Mouse (Mus musculus): Measurements from ENCODE around the gene Hivep2. TPM values are rescaled to one million over a fixed set of nuclear protein-coding genes. Genes with fewer than 3 reads are reported as not detected.

Hivep2 gene
- polyA plus RNA-seq, 1 experiment, result 26.4 TPM

DNA sequence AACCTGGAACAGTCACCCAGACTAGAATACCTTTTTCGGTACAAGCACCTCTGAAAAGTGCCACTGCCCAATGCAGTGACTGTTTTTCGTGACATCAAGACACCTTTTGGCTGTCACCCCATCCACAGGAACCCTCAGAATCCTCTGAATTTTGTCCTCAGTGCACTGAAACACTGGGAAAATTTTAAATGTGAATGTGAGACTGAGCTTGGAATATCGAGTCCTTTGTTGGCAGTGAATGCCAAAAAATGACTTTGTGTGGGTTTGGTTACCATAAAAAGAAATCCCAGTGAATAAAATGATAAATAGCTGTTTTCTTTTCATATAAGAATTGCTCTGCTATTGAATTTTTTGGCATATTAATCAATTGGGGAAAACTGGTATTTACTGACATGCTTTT is 154.6 kb downstream of the Hivep2 start:
- no peak for DNase-seq

DNA sequence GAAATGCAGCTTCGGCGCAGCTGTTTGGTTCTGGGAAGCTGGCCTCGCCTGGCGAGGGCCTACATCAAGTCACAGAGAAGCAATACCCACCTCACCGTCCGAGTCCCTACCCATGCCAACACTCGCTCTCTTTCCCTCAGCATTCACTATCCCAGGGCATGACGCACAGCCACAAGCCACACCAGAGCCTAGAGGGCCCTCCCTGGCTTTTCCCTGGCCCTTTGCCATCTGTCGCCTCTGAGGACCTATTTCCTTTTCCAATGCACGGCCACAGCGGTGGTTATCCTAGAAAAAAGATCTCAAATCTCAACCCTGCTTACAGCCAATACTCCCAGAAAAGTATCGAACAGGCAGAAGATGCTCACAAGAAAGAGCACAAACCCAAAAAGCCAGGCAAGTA is 162.0 kb downstream of the Hivep2 start:
- no peak for DNase-seq
- Histone ChIP-seq H3K4me1 (replicated peaks; ENCODE audit: control insufficient read depth, insufficient read depth, low read length) (no peaks in the 10 kb centered on the region), H3K27ac (ENCODE audit: control insufficient read depth, insufficient read depth, low read length) (no peak overlapping the region), H3K36me3 (ENCODE audit: control insufficient read depth, insufficient read depth, low read length) (peaks cover 46% of the 10 kb centered on the region), H3K27me3 (ENCODE audit: control insufficient read depth, insufficient read depth, low read length) (no peaks in the 10 kb centered on the region), H3K4me3 (ENCODE audit: control insufficient read depth, insufficient read depth, low read length) (no peak overlapping the region)
- WGBS, result 95% methylated on average over 12 of the region's 12 CpGs
- no peak for TF ChIP-seq CTCF (IDR thresholded peaks at IDR 0.05; ENCODE audit: borderline replicate concordance, control insufficient read depth, extremely low read depth, insufficient read depth, low read length, poor library complexity)
- TF ChIP-seq POLR2A (IDR thresholded peaks at IDR 0.05; ENCODE audit: control insufficient read depth, extremely low read depth, insufficient read depth, low read length, poor library complexity), result no peak

More for the DNA sequence above, 154.6 kb downstream of the Hivep2 start:
- Histone ChIP-seq H3K36me3 (ENCODE audit: control insufficient read depth, insufficient read depth, low read length) (no peaks in the 10 kb centered on the region), H3K27me3 (ENCODE audit: control insufficient read depth, insufficient read depth, low read length) (no peaks in the 10 kb centered on the region), H3K27ac (ENCODE audit: control insufficient read depth, insufficient read depth, low read length) (no peak overlapping the region), H3K4me1 (replicated peaks; ENCODE audit: control insufficient read depth, insufficient read depth, low read length) (no peaks in the 10 kb centered on the region; the same call in 1 of the 2 replicates), H3K4me3 (ENCODE audit: control insufficient read depth, insufficient read depth, low read length) (no peak overlapping the region)
- WGBS, result 95% methylated on average over 3 of the region's 3 CpGs
- TF ChIP-seq CTCF (IDR thresholded peaks at IDR 0.05; ENCODE audit: borderline replicate concordance, control insufficient read depth, extremely low read depth, insufficient read depth, low read length, poor library complexity) (no peak), POLR2A (IDR thresholded peaks at IDR 0.05; ENCODE audit: control insufficient read depth, extremely low read depth, insufficient read depth, low read length, poor library complexity) (no peak)

DNA sequence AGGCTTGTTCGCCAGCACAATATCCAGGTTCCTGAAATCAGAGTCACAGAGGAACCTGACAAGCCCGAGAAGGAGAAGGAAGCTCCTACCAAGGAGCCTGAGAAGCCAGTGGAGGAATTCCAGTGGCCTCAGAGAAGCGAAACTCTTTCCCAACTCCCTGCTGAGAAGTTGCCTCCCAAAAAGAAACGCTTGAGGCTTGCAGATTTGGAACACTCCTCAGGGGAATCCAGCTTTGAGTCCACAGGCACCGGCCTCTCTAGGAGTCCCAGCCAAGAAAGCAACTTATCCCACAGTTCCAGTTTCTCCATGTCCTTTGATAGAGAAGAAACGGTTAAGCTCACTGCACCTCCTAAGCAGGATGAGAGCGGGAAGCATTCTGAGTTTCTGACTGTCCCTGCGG is 164.4 kb downstream of the Hivep2 start:
- H3K27me3 ChIP-seq (ENCODE audit: control insufficient read depth, insufficient read depth, low read length), result no peaks in the 10 kb centered on the region
- no peak overlapping the region for H3K4me3 ChIP-seq (ENCODE audit: control insufficient read depth, insufficient read depth, low read length)
- H3K27ac ChIP-seq (ENCODE audit: control insufficient read depth, insufficient read depth, low read length), result peak overlapping the region; percentile 8; the same call in 1 of the 2 replicates
- TF ChIP-seq POLR2A (IDR thresholded peaks at IDR 0.05; ENCODE audit: control insufficient read depth, extremely low read depth, insufficient read depth, low read length, poor library complexity) (no peak), CTCF (IDR thresholded peaks at IDR 0.05; ENCODE audit: borderline replicate concordance, control insufficient read depth, extremely low read depth, insufficient read depth, low read length, poor library complexity) (no peak)
- H3K4me1 ChIP-seq (replicated peaks; ENCODE audit: control insufficient read depth, insufficient read depth, low read length), result no peaks in the 10 kb centered on the region
- H3K36me3 ChIP-seq (ENCODE audit: control insufficient read depth, insufficient read depth, low read length), result peaks cover 60% of the 10 kb centered on the region
- WGBS, result 93% methylated on average over 8 of the region's 8 CpGs
- no peak for DNase-seq

GRCm38 (mm10) chr10:14131307-14131706 is 165.4 kb downstream of the Hivep2 start:
- Histone ChIP-seq H3K27ac (ENCODE audit: control insufficient read depth, insufficient read depth, low read length) (no peak overlapping the region), H3K36me3 (ENCODE audit: control insufficient read depth, insufficient read depth, low read length) (peaks cover 65% of the 10 kb centered on the region), H3K27me3 (ENCODE audit: control insufficient read depth, insufficient read depth, low read length) (no peaks in the 10 kb centered on the region), H3K4me3 (ENCODE audit: control insufficient read depth, insufficient read depth, low read length) (no peak overlapping the region), H3K4me1 (replicated peaks; ENCODE audit: control insufficient read depth, insufficient read depth, low read length) (no peaks in the 10 kb centered on the region)
- no peak for DNase-seq
- TF ChIP-seq POLR2A (IDR thresholded peaks at IDR 0.05; ENCODE audit: control insufficient read depth, extremely low read depth, insufficient read depth, low read length, poor library complexity) (no peak), CTCF (IDR thresholded peaks at IDR 0.05; ENCODE audit: borderline replicate concordance, control insufficient read depth, extremely low read depth, insufficient read depth, low read length, poor library complexity) (no peak)
- WGBS, result 96% methylated on average over 13 of the region's 13 CpGs

GRCm38 (mm10) chr10:14132061-14132460 is 166.2 kb downstream of the Hivep2 start:
- Histone ChIP-seq H3K4me1 (replicated peaks; ENCODE audit: control insufficient read depth, insufficient read depth, low read length) (no peaks in the 10 kb centered on the region), H3K27ac (ENCODE audit: control insufficient read depth, insufficient read depth, low read length) (no peak overlapping the region), H3K4me3 (ENCODE audit: control insufficient read depth, insufficient read depth, low read length) (no peak overlapping the region), H3K36me3 (ENCODE audit: control insufficient read depth, insufficient read depth, low read length) (peaks cover 71% of the 10 kb centered on the region), H3K27me3 (ENCODE audit: control insufficient read depth, insufficient read depth, low read length) (no peaks in the 10 kb centered on the region)
- WGBS, result 92% methylated on average over 17 of the region's 17 CpGs
- no peak for DNase-seq
- no peak for TF ChIP-seq POLR2A (IDR thresholded peaks at IDR 0.05; ENCODE audit: control insufficient read depth, extremely low read depth, insufficient read depth, low read length, poor library complexity)
- no peak for TF ChIP-seq CTCF (IDR thresholded peaks at IDR 0.05; ENCODE audit: borderline replicate concordance, control insufficient read depth, extremely low read depth, insufficient read depth, low read length, poor library complexity)

- Histone ChIP-seq H3K27ac (ENCODE audit: control insufficient read depth, insufficient read depth, low read length) (no peak overlapping the region), H3K4me1 (replicated peaks; ENCODE audit: control insufficient read depth, insufficient read depth, low read length) (no peaks in the 10 kb centered on the region), H3K27me3 (ENCODE audit: control insufficient read depth, insufficient read depth, low read length) (no peaks in the 10 kb centered on the region), H3K36me3 (ENCODE audit: control insufficient read depth, insufficient read depth, low read length) (peaks cover 72% of the 10 kb centered on the region), H3K4me3 (ENCODE audit: control insufficient read depth, insufficient read depth, low read length) (no peak overlapping the region)
- TF ChIP-seq CTCF (IDR thresholded peaks at IDR 0.05; ENCODE audit: borderline replicate concordance, control insufficient read depth, extremely low read depth, insufficient read depth, low read length, poor library complexity) (no peak), POLR2A (IDR thresholded peaks at IDR 0.05; ENCODE audit: control insufficient read depth, extremely low read depth, insufficient read depth, low read length, poor library complexity) (no peak)
- no peak for DNase-seq
These were observed 167.1 kb downstream of the Hivep2 start for GRCm38 (mm10) chr10:14132937-14133336.

DNA sequence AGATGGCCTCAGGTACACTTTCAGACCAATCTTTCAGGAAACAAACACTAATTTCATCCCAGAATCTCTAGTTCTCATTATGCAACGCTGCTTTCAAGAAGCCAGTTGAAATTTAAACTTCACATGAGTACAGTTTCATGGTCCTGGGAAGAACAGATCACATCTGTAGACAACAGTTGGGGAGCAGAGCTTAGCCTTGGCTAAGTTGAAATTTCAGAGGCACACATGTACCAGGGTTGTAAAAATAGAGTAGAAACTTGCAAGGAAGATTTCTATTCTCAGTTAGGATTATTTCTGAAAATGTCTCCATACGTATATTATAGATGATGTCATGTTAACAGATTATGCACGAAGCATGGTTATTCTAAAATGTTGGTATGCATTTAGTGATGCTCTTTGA is 172.8 kb downstream of the Hivep2 start:
- Histone ChIP-seq H3K4me3 (ENCODE audit: control insufficient read depth, insufficient read depth, low read length) (no peak overlapping the region), H3K27ac (ENCODE audit: control insufficient read depth, insufficient read depth, low read length) (no peak overlapping the region), H3K4me1 (replicated peaks; ENCODE audit: control insufficient read depth, insufficient read depth, low read length) (no peaks in the 10 kb centered on the region), H3K36me3 (ENCODE audit: control insufficient read depth, insufficient read depth, low read length) (peaks cover 76% of the 10 kb centered on the region), H3K27me3 (ENCODE audit: control insufficient read depth, insufficient read depth, low read length) (no peaks in the 10 kb centered on the region)
- TF ChIP-seq CTCF (IDR thresholded peaks at IDR 0.05; ENCODE audit: borderline replicate concordance, control insufficient read depth, extremely low read depth, insufficient read depth, low read length, poor library complexity), result no peak
- no peak for TF ChIP-seq POLR2A (IDR thresholded peaks at IDR 0.05; ENCODE audit: control insufficient read depth, extremely low read depth, insufficient read depth, low read length, poor library complexity)
- no peak for DNase-seq
- WGBS, result 96% methylated on average over 3 of the region's 3 CpGs
